Mouse (Mus musculus): Measurements from ENCODE around the gene Zfp740.

- TF ChIP-seq POLR2A (IDR thresholded peaks at IDR 0.05; ENCODE audit: low read depth, low read length) (no peak), MXI1 (IDR thresholded peaks at IDR 0.05; ENCODE audit: low read depth, low read length) (no peak)
Measured at GRCm38 (mm10) chr15:102240607-102241006, 37.6 kb downstream of the Zfp740 start.

All from CH12.LX (cell line).